Mouse (Mus musculus) bone marrow macrophage, adult 2 months (primary cell): Measurements from ENCODE around the gene Paip2b.

ENCODE experiments used
- CTCF ChIP-seq: IDR thresholded peaks from 2 replicates; pipeline ENCODE4 v1.5.1; 2012; ENCODE audit warnings: low read depth, mild to moderate bottlenecking, low read length, moderate library complexity
- POLR2A ChIP-seq: IDR thresholded peaks from 2 replicates; pipeline ENCODE4 v1.6.1; 2012; ENCODE audit warnings: mild to moderate bottlenecking, low read depth, low read length, borderline replicate concordance

GRCm38 (mm10) chr6:83879815-83880214, 48.3 kb upstream of the Paip2b start:
- no peak for TF ChIP-seq CTCF
- no peak for TF ChIP-seq POLR2A
